Mouse (Mus musculus): ENCODE results near the gene Rsph6a. TPM values are rescaled to one million over a fixed set of nuclear protein-coding genes. Genes with fewer than 3 reads are reported as not detected.

Gene Rsph6a
- total and polyA plus RNA-seq, 2 experiments from 2014 or later, result 0.57 TPM; not detected in 1

- Histone ChIP-seq H3K27ac (ENCODE audit: low read depth, low read length) (no peak overlapping the region), H3K9me3 (ENCODE audit: low read length) (no peaks in the 10 kb centered on the region), H3K4me1 (ENCODE audit: insufficient read depth, low read length) (peaks cover 9% of the 10 kb centered on the region; the same call in 1 of the 2 replicates), H3K4me3 (ENCODE audit: low read depth, low read length) (no peak overlapping the region), H3K9ac (replicated peaks; ENCODE audit: low read length, poor library complexity, severe bottlenecking) (no peak overlapping the region), H3K27me3 (ENCODE audit: insufficient read depth, low read length) (no peaks in the 10 kb centered on the region), H3K4me2 (ENCODE audit: low read depth, low read length, poor library complexity, severe bottlenecking) (no peak overlapping the region), H3K36me3 (ENCODE audit: insufficient read depth, low read length) (peaks cover 20% of the 10 kb centered on the region)
- DNase-seq (ENCODE audit: low spot score) (no peak), ATAC-seq (ENCODE audit: low FRiP score) (no peak)
- TF ChIP-seq CTCF (IDR thresholded peaks at IDR 0.05), result no peak
- 83% methylated on average over 1 of the region's 1 CpGs for WGBS
Measured at GRCm38 (mm10) chr7:19100290-19100689, 45.8 kb downstream of the Rsph6a start.

GRCm38 (mm10) chr7:19103741-19104140 is 49.3 kb downstream of the Rsph6a start:
- Histone ChIP-seq H3K36me3 (ENCODE audit: insufficient read depth, low read length) (peaks cover 30% of the 10 kb centered on the region), H3K9ac (replicated peaks; ENCODE audit: low read length, poor library complexity, severe bottlenecking) (no peak overlapping the region), H3K4me1 (ENCODE audit: insufficient read depth, low read length) (no peaks in the 10 kb centered on the region), H3K9me3 (ENCODE audit: low read length) (no peaks in the 10 kb centered on the region), H3K27ac (ENCODE audit: low read depth, low read length) (no peak overlapping the region), H3K4me2 (ENCODE audit: low read depth, low read length, poor library complexity, severe bottlenecking) (no peak overlapping the region), H3K27me3 (ENCODE audit: insufficient read depth, low read length) (no peaks in the 10 kb centered on the region), H3K4me3 (ENCODE audit: low read depth, low read length) (no peak overlapping the region)
- ATAC-seq (ENCODE audit: low FRiP score), result no peak
- DNase-seq (ENCODE audit: low spot score), result no peak
- no peak for TF ChIP-seq CTCF (IDR thresholded peaks at IDR 0.05)

- ATAC-seq (ENCODE audit: low FRiP score) (no peak), DNase-seq (ENCODE audit: low spot score) (no peak)
- Histone ChIP-seq H3K4me2 (ENCODE audit: low read depth, low read length, poor library complexity, severe bottlenecking) (no peak overlapping the region), H3K36me3 (ENCODE audit: insufficient read depth, low read length) (peaks cover 30% of the 10 kb centered on the region), H3K9ac (replicated peaks; ENCODE audit: low read length, poor library complexity, severe bottlenecking) (no peak overlapping the region), H3K4me1 (ENCODE audit: insufficient read depth, low read length) (no peaks in the 10 kb centered on the region), H3K4me3 (ENCODE audit: low read depth, low read length) (no peak overlapping the region), H3K9me3 (ENCODE audit: low read length) (no peaks in the 10 kb centered on the region), H3K27me3 (ENCODE audit: insufficient read depth, low read length) (no peaks in the 10 kb centered on the region), H3K27ac (ENCODE audit: low read depth, low read length) (no peak overlapping the region)
- no peak for TF ChIP-seq CTCF (IDR thresholded peaks at IDR 0.05)
- 91% methylated on average over 2 of the region's 2 CpGs for WGBS
Measured at GRCm38 (mm10) chr7:19104486-19104885, 50.0 kb downstream of the Rsph6a start.

- ATAC-seq (ENCODE audit: low FRiP score), result no peak
- Histone ChIP-seq H3K4me3 (ENCODE audit: low read depth, low read length) (no peak overlapping the region), H3K9me3 (ENCODE audit: low read length) (no peaks in the 10 kb centered on the region), H3K4me1 (ENCODE audit: insufficient read depth, low read length) (no peaks in the 10 kb centered on the region), H3K4me2 (ENCODE audit: low read depth, low read length, poor library complexity, severe bottlenecking) (no peak overlapping the region), H3K36me3 (ENCODE audit: insufficient read depth, low read length) (peaks cover 30% of the 10 kb centered on the region), H3K27me3 (ENCODE audit: insufficient read depth, low read length) (no peaks in the 10 kb centered on the region), H3K27ac (ENCODE audit: low read depth, low read length) (no peak overlapping the region), H3K9ac (replicated peaks; ENCODE audit: low read length, poor library complexity, severe bottlenecking) (no peak overlapping the region)
- DNase-seq (ENCODE audit: low spot score), result no peak
- 58% methylated on average over 3 of the region's 3 CpGs for whole genome bisulfite sequencing
- TF ChIP-seq CTCF (IDR thresholded peaks at IDR 0.05), result no peak
Measured at GRCm38 (mm10) chr7:19107436-19107835, 52.9 kb downstream of the Rsph6a start.

- TF ChIP-seq CTCF (IDR thresholded peaks at IDR 0.05), result no peak
- H3K27me3 ChIP-seq (ENCODE audit: insufficient read depth, low read length), result no peaks in the 10 kb centered on the region
- ATAC-seq (ENCODE audit: low FRiP score) (no peak), DNase-seq (ENCODE audit: low spot score) (no peak)
- H3K4me1 ChIP-seq (ENCODE audit: insufficient read depth, low read length), result no peaks in the 10 kb centered on the region
- no peak overlapping the region for H3K27ac ChIP-seq (ENCODE audit: low read depth, low read length)
- WGBS, result 90% methylated on average over 1 of the region's 1 CpGs
- H3K9me3 ChIP-seq (ENCODE audit: low read length), result no peaks in the 10 kb centered on the region
- H3K4me3 ChIP-seq (ENCODE audit: low read depth, low read length), result no peak overlapping the region
- peaks cover 15% of the 10 kb centered on the region for H3K36me3 ChIP-seq (ENCODE audit: insufficient read depth, low read length)
- H3K4me2 ChIP-seq (ENCODE audit: low read depth, low read length, poor library complexity, severe bottlenecking), result no peak overlapping the region
- H3K9ac ChIP-seq (replicated peaks; ENCODE audit: low read length, poor library complexity, severe bottlenecking), result no peak overlapping the region
Measured at GRCm38 (mm10) chr7:19109565-19109964, 55.1 kb downstream of the Rsph6a start.

GRCm38 (mm10) chr7:19118028-19118771 is 63.7 kb downstream of the Rsph6a start, which contains the start of gene Gm4969:
TSS of gene Gm4969 (minus strand) at chr7:19118368.
- WGBS, result 15% methylated on average over 59 of the region's 64 CpGs
- ATAC-seq (ENCODE audit: low FRiP score), result peak; percentile 82

More at GRCm38 (mm10) chr7:19118028-19118771, 63.7 kb downstream of the Rsph6a start, which contains the start of gene Gm4969:
- H3K9ac ChIP-seq (replicated peaks; ENCODE audit: low read length, poor library complexity, severe bottlenecking), result peak within 1 kb of the TSS; percentile 39
- no peaks in the 10 kb centered on the region for H3K4me1 ChIP-seq (ENCODE audit: insufficient read depth, low read length)
- no peaks in the 10 kb centered on the region for H3K36me3 ChIP-seq (ENCODE audit: insufficient read depth, low read length)
- peak; percentile 61 for TF ChIP-seq CTCF (IDR thresholded peaks at IDR 0.05)
- H3K4me2 ChIP-seq (ENCODE audit: low read depth, low read length, poor library complexity, severe bottlenecking), result peak within 1 kb of the TSS; percentile 57
- H3K9me3 ChIP-seq (ENCODE audit: low read length), result no peaks in the 10 kb centered on the region
- H3K27ac ChIP-seq (ENCODE audit: low read depth, low read length), result peak within 1 kb of the TSS; percentile 44
- peak; percentile 91 for DNase-seq (ENCODE audit: low spot score)
- H3K27me3 ChIP-seq (ENCODE audit: insufficient read depth, low read length), result no peaks in the 10 kb centered on the region
- peak within 1 kb of the TSS; percentile 35 for H3K4me3 ChIP-seq (ENCODE audit: low read depth, low read length)

Data from midbrain, postnatal 0 days (tissue).